In the genomic region with DNA sequence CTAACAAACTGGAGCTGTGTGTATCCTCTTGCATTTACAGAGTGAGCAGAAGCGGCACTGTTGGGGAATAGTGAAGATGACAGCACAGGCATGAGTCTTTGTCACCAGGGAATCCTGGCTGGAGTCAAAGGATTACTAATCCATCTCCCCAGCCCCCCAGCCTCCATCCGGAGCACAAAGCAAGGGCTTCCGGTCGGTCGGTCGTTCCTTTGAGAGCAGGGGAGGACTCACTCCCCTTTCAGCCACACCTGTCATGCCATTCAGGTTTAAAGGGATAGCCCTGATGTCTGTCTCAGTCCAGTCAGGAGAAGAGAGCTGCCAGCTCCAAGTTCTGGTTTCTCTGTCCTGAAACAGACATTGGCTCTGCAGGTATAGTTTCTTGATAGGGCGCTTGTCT, we compare ENCODE assay signal across 8 mouse cellular contexts. TPM values are rescaled to one million over a fixed set of nuclear protein-coding genes. Genes with fewer than 3 reads are reported as not detected.
DNase-seq lines count a peak whose midpoint lies in the region; ATAC-seq and TF ChIP-seq lines count a peak whose summit lies in the region.

No protein-coding gene starts in this region.

- H3K4me1 ChIP-seq in ES-Bruce4 (ENCODE audit: control insufficient read depth, insufficient read depth, low read length): peaks cover 2% of the 10 kb centered on the region
- H3K4me1 ChIP-seq in forebrain, postnatal 0 days (ENCODE audit: insufficient read depth): peaks cover 13% of the 10 kb centered on the region
- H3K4me1 ChIP-seq in liver, embryonic 12.5 days: peaks cover 83% of the 10 kb centered on the region
- H3K4me1 ChIP-seq in stomach, embryonic 16.5 days (ENCODE audit: control insufficient read depth, insufficient read depth, low read length): peaks cover 50% of the 10 kb centered on the region

- no peak for ATAC-seq in forebrain, postnatal 0 days
- no peak for ATAC-seq in liver, embryonic 12.5 days
- ATAC-seq in stomach, embryonic 16.5 days (ENCODE audit: insufficient read depth, low FRiP score): no peak; the same call in 1 of the 2 replicates

- H3K4me2 ChIP-seq in forebrain, postnatal 0 days (ENCODE audit: low read depth): no peak overlapping the region
- H3K4me2 ChIP-seq in liver, embryonic 12.5 days: peak overlapping the region; percentile 34
- peak overlapping the region; percentile 45 for H3K4me2 ChIP-seq in stomach, embryonic 16.5 days (ENCODE audit: low read depth, low read length)

- intact Hi-C loops in gastrocnemius, postnatal 14 days (cut with DNase I; ENCODE audit: low total_unique reads): no loop called here

- H3K9me3 ChIP-seq in ES-Bruce4 (replicated peaks; ENCODE audit: control insufficient read depth, insufficient read depth, low read length, poor library complexity, severe bottlenecking): no peaks in the 10 kb centered on the region
- H3K9me3 ChIP-seq in forebrain, postnatal 0 days (ENCODE audit: low read length): no peaks in the 10 kb centered on the region
- H3K9me3 ChIP-seq in liver, embryonic 12.5 days (replicated peaks): no peaks in the 10 kb centered on the region
- no peaks in the 10 kb centered on the region for H3K9me3 ChIP-seq in stomach, embryonic 16.5 days (replicated peaks; ENCODE audit: control insufficient read depth, low read length)

- no peak for TF ChIP-seq EP300 in ES-Bruce4 (IDR thresholded peaks at IDR 0.05; ENCODE audit: insufficient read depth, low read depth, low read length)

- DNase-seq in gastrocnemius, postnatal 14 days: peak; percentile 46
- no peak for DNase-seq in gastrocnemius, adult 18-20 months (ENCODE audit: low spot score)
- no peak for DNase-seq in forebrain, postnatal 0 days
- DNase-seq in ovary, adult 18-20 months (ENCODE audit: low spot score): no peak
- DNase-seq in frontal cortex, postnatal 25 days (ENCODE audit: low spot score in 2 of 2): no peak

- peak overlapping the region; percentile 20 for H3K27ac ChIP-seq in ES-Bruce4 (ENCODE audit: insufficient read depth, low read length)
- H3K27ac ChIP-seq in forebrain, postnatal 0 days (ENCODE audit: low read depth, low read length): peak overlapping the region; percentile 75
- H3K27ac ChIP-seq in liver, embryonic 12.5 days: peak overlapping the region; percentile 72
- H3K27ac ChIP-seq in stomach, embryonic 16.5 days (ENCODE audit: low read length): peak overlapping the region; percentile 89

- H3K36me3 ChIP-seq in ES-Bruce4 (ENCODE audit: control insufficient read depth, insufficient read depth, low read length, poor library complexity, severe bottlenecking): no peaks in the 10 kb centered on the region
- no peaks in the 10 kb centered on the region for H3K36me3 ChIP-seq in forebrain, postnatal 0 days (ENCODE audit: insufficient read depth)
- no peaks in the 10 kb centered on the region for H3K36me3 ChIP-seq in liver, embryonic 12.5 days
- H3K36me3 ChIP-seq in stomach, embryonic 16.5 days (ENCODE audit: control insufficient read depth, insufficient read depth, low read length): no peaks in the 10 kb centered on the region

- H3K27me3 ChIP-seq in ES-Bruce4 (ENCODE audit: control insufficient read depth, insufficient read depth, low read length, poor library complexity, severe bottlenecking): no peaks in the 10 kb centered on the region
- no peaks in the 10 kb centered on the region for H3K27me3 ChIP-seq in forebrain, postnatal 0 days (ENCODE audit: insufficient read depth, low read length)
- H3K27me3 ChIP-seq in liver, embryonic 12.5 days (replicated peaks): no peaks in the 10 kb centered on the region
- H3K27me3 ChIP-seq in stomach, embryonic 16.5 days (ENCODE audit: control insufficient read depth, insufficient read depth, low read length): no peaks in the 10 kb centered on the region

- TF ChIP-seq CTCF in ES-Bruce4 (IDR thresholded peaks at IDR 0.05; ENCODE audit: low read depth, low read length): no peak
- TF ChIP-seq CTCF in forebrain, postnatal 0 days (IDR thresholded peaks at IDR 0.05; ENCODE audit: low read depth): no peak

- 17% methylated on average over 7 of the region's 7 CpGs for WGBS in forebrain, postnatal 0 days
- WGBS in liver, embryonic 12.5 days (ENCODE audit: insufficient replicate concordance): 30% methylated on average over 7 of the region's 7 CpGs
- 25% methylated on average over 7 of the region's 7 CpGs for WGBS in stomach, embryonic 16.5 days

- H3K9ac ChIP-seq in ES-Bruce4 (ENCODE audit: low read depth, poor library complexity, severe bottlenecking): no peak overlapping the region
- H3K9ac ChIP-seq in forebrain, postnatal 0 days: no peak overlapping the region
- peak overlapping the region; percentile 29; the same call in 1 of the 2 replicates for H3K9ac ChIP-seq in liver, embryonic 12.5 days
- H3K9ac ChIP-seq in stomach, embryonic 16.5 days (ENCODE audit: low read length): peak overlapping the region; percentile 66

- TF ChIP-seq POLR2A in ES-Bruce4 (IDR thresholded peaks at IDR 0.05; ENCODE audit: insufficient read depth, low read length): no peak

- H3K4me3 ChIP-seq in ES-Bruce4 (ENCODE audit: low read depth, low read length): peak overlapping the region; percentile 19; the same call in 1 of the 2 replicates
- no peak overlapping the region for H3K4me3 ChIP-seq in forebrain, postnatal 0 days (ENCODE audit: low read depth, low read length)
- H3K4me3 ChIP-seq in liver, embryonic 12.5 days: no peak overlapping the region
- H3K4me3 ChIP-seq in stomach, embryonic 16.5 days (replicated peaks; ENCODE audit: low read length): 0 out of 2 replicates have a peak overlapping the region, but pooled peaks have one; percentile 14

RNA-seq across cellular contexts. Expression of a gene that starts 7.4 kb away (rescaled TPM):
- total RNA-seq in gastrocnemius, postnatal 14 days (2021): 10 to 100 TPM; 25.1 to 41.9 TPM
- total RNA-seq in gastrocnemius, adult 18-20 months (2021): 100 to 1,000 TPM; 113 to 127 TPM
- polyA plus RNA-seq in ES-Bruce4 (2011; ENCODE audit: insufficient read depth, insufficient read length, low read depth, missing spikeins): 36.4 and 37.5 TPM in 2 replicates
- 11.7 and 19.6 TPM in 2 replicates for total RNA-seq in forebrain, postnatal 0 days (2014; rRNA removed)
- polyA plus RNA-seq in forebrain, postnatal 0 days (2015; fragmentation: Nextera tagmentation; extraction: Ambion mirVana): 13.3 and 14.9 TPM in 2 replicates
- 22.4 and 23.0 TPM in 2 replicates for polyA plus RNA-seq in liver, embryonic 12.5 days (2016; fragmentation: Nextera tagmentation; extraction: Ambion mirVana)
- polyA plus RNA-seq in stomach, embryonic 16.5 days (2015; fragmentation: Nextera tagmentation; extraction: Ambion mirVana): 28.4 and 29.6 TPM in 2 replicates

RNA-seq across cellular contexts. Expression of a gene that starts 14.7 kb away (rescaled TPM):
- 1 to 10 TPM; 5.7 to 8.3 TPM for total RNA-seq in gastrocnemius, postnatal 14 days (2021)
- 10 to 100 TPM in 1 of 2 experiments, 1 to 10 TPM in 1; 7.4 to 10.8 TPM for total RNA-seq in gastrocnemius, adult 18-20 months (2021)
- polyA plus RNA-seq in ES-Bruce4 (2011; ENCODE audit: insufficient read depth, insufficient read length, low read depth, missing spikeins): 25.4 and 28.8 TPM in 2 replicates
- 36.1 and 37.1 TPM in 2 replicates for total RNA-seq in forebrain, postnatal 0 days (2014; rRNA removed)
- polyA plus RNA-seq in forebrain, postnatal 0 days (2015; fragmentation: Nextera tagmentation; extraction: Ambion mirVana): 54.5 and 59.5 TPM in 2 replicates
- polyA plus RNA-seq in liver, embryonic 12.5 days (2016; fragmentation: Nextera tagmentation; extraction: Ambion mirVana): 34.5 and 36.7 TPM in 2 replicates
- 49.4 and 52.4 TPM in 2 replicates for polyA plus RNA-seq in stomach, embryonic 16.5 days (2015; fragmentation: Nextera tagmentation; extraction: Ambion mirVana)

RNA-seq across cellular contexts. Expression of a gene that starts 36.4 kb away (rescaled TPM):
- total RNA-seq in gastrocnemius, postnatal 14 days (2021): 10 to 100 TPM; 16.2 to 16.6 TPM
- 1 to 10 TPM; 2.1 to 3.3 TPM for total RNA-seq in gastrocnemius, adult 18-20 months (2021)
- 13.6 and 15.9 TPM in 2 replicates for polyA plus RNA-seq in ES-Bruce4 (2011; ENCODE audit: insufficient read depth, insufficient read length, low read depth, missing spikeins)
- total RNA-seq in forebrain, postnatal 0 days (2014; rRNA removed): 12.9 and 14.4 TPM in 2 replicates
- 10.6 and 12.6 TPM in 2 replicates for polyA plus RNA-seq in forebrain, postnatal 0 days (2015; fragmentation: Nextera tagmentation; extraction: Ambion mirVana)
- 19.3 and 19.5 TPM in 2 replicates for polyA plus RNA-seq in liver, embryonic 12.5 days (2016; fragmentation: Nextera tagmentation; extraction: Ambion mirVana)
- 46.4 and 49.7 TPM in 2 replicates for polyA plus RNA-seq in stomach, embryonic 16.5 days (2015; fragmentation: Nextera tagmentation; extraction: Ambion mirVana)

RNA-seq across cellular contexts. Expression of a gene that starts 52.1 kb away (rescaled TPM):
- total RNA-seq in gastrocnemius, postnatal 14 days (2021): 1 to 10 TPM; 1.1 to 1.2 TPM
- under 1 TPM; 0.62 to 0.83 TPM for total RNA-seq in gastrocnemius, adult 18-20 months (2021)
- 5.5 and 6.0 TPM in 2 replicates for polyA plus RNA-seq in ES-Bruce4 (2011; ENCODE audit: insufficient read depth, insufficient read length, low read depth, missing spikeins)
- total RNA-seq in forebrain, postnatal 0 days (2014; rRNA removed): 1.0 and 2.1 TPM in 2 replicates
- polyA plus RNA-seq in forebrain, postnatal 0 days (2015; fragmentation: Nextera tagmentation; extraction: Ambion mirVana): 1.4 and 1.7 TPM in 2 replicates
- 1.3 and 1.6 TPM in 2 replicates for polyA plus RNA-seq in liver, embryonic 12.5 days (2016; fragmentation: Nextera tagmentation; extraction: Ambion mirVana)
- polyA plus RNA-seq in stomach, embryonic 16.5 days (2015; fragmentation: Nextera tagmentation; extraction: Ambion mirVana): 7.3 and 8.6 TPM in 2 replicates

RNA-seq across cellular contexts. Expression of a gene that starts 52.8 kb away (rescaled TPM):
- 1 to 10 TPM; 1.2 to 2.0 TPM for total RNA-seq in gastrocnemius, postnatal 14 days (2021)
- 1 to 10 TPM; 3.1 TPM for total RNA-seq in gastrocnemius, adult 18-20 months (2021)
- polyA plus RNA-seq in ES-Bruce4 (2011; ENCODE audit: insufficient read depth, insufficient read length, low read depth, missing spikeins): 2.8 and 5.3 TPM in 2 replicates
- 30.8 and 32.8 TPM in 2 replicates for total RNA-seq in forebrain, postnatal 0 days (2014; rRNA removed)
- 37.4 and 43.7 TPM in 2 replicates for polyA plus RNA-seq in forebrain, postnatal 0 days (2015; fragmentation: Nextera tagmentation; extraction: Ambion mirVana)
- polyA plus RNA-seq in liver, embryonic 12.5 days (2016; fragmentation: Nextera tagmentation; extraction: Ambion mirVana): 2.8 and 3.0 TPM in 2 replicates
- polyA plus RNA-seq in stomach, embryonic 16.5 days (2015; fragmentation: Nextera tagmentation; extraction: Ambion mirVana): 10.1 and 12.5 TPM in 2 replicates

Comparison
In these comparisons a context has a peak if more than half of its experiments do, and no peak if none do; other contexts are left out.
1. H3K27ac ChIP-seq: peak in every context shown above with its lines; median percentile 89 in stomach, embryonic 16.5 days; 75 in forebrain, postnatal 0 days; 72 in liver, embryonic 12.5 days; 20 in ES-Bruce4.
2. H3K4me3 ChIP-seq: peak in ES-Bruce4 (single experiment) and stomach, embryonic 16.5 days (single experiment); none in forebrain, postnatal 0 days (single experiment) and liver, embryonic 12.5 days (single experiment).
3. H3K9ac ChIP-seq: peak in liver, embryonic 12.5 days (single experiment) and stomach, embryonic 16.5 days (single experiment); none in ES-Bruce4 (single experiment) and forebrain, postnatal 0 days (single experiment).